Mouse (Mus musculus) cerebellum, postnatal 25 days (tissue): ENCODE measurements at regions not wholly inside any gene's neighbourhood (a gene's known extent, or its start where the extent isn't known, plus 50 kb on each side); places are given as distances from the start of the nearest gene placed in this dataset.
"Not testable (repeated sequence)": the region's sequence is repeated elsewhere in the genome, so short reads cannot be mapped to it uniquely, and the experiment has no call there.

ENCODE experiments used
- DNase-seq, 2 experiments: peaks; one replicate each; pipeline ENCODE4 v3.0.0; 2021; ENCODE audit warnings: mixed read lengths in 2 of 2

GRCm38 (mm10) chr12:104637046-104638032, 114.4 kb downstream of the Dicer1 start:
- no peak for DNase-seq

GRCm38 (mm10) chr12:104636474-104636873, 115.3 kb downstream of the Dicer1 start:
- no peak for DNase-seq

- DNase-seq, result no peak
Measured at GRCm38 (mm10) chr12:104634818-104635217, 116.9 kb downstream of the Dicer1 start.

GRCm38 (mm10) chr12:104630590-104630989, 121.2 kb downstream of the Dicer1 start:
- no peak for DNase-seq

- DNase-seq, result no peak
Measured at GRCm38 (mm10) chr12:104629449-104629848, 122.3 kb downstream of the Dicer1 start.

GRCm38 (mm10) chr12:104626054-104626453, 125.7 kb downstream of the Dicer1 start:
- DNase-seq, result no peak

GRCm38 (mm10) chr12:104623896-104624685, 127.7 kb downstream of the Dicer1 start:
- no peak for DNase-seq

GRCm38 (mm10) chr12:104617111-104617725, 134.5 kb downstream of the Dicer1 start:
- DNase-seq, result peak; percentile 38 to 70

- DNase-seq, result no peak
Measured at GRCm38 (mm10) chr12:104614240-104614639, 137.5 kb downstream of the Dicer1 start.

GRCm38 (mm10) chr12:104609767-104610166, 136.6 kb upstream of the Gsc start:
- no peak for DNase-seq

- not testable (repeated sequence) for DNase-seq
Measured at GRCm38 (mm10) chr12:104608956-104609355, 135.8 kb upstream of the Gsc start.

- no peak for DNase-seq
Measured at GRCm38 (mm10) chr12:104607410-104607809, 134.3 kb upstream of the Gsc start.

- DNase-seq, result no peak
Measured at GRCm38 (mm10) chr12:104605535-104606399, 132.6 kb upstream of the Gsc start.

GRCm38 (mm10) chr12:104598056-104598455, 124.9 kb upstream of the Gsc start:
- no peak for DNase-seq

GRCm38 (mm10) chr12:104593526-104594155, 120.5 kb upstream of the Gsc start:
- DNase-seq, result peak; percentile 37 to 52

GRCm38 (mm10) chr12:104592791-104593525, 119.8 kb upstream of the Gsc start:
- no peak for DNase-seq

- DNase-seq, result no peak
Measured at GRCm38 (mm10) chr12:104591571-104591970, 118.4 kb upstream of the Gsc start.

GRCm38 (mm10) chr12:104590291-104590690, 117.2 kb upstream of the Gsc start:
- DNase-seq, result no peak

GRCm38 (mm10) chr12:104584408-104584807, 111.3 kb upstream of the Gsc start:
- no peak for DNase-seq

- DNase-seq, result no peak
Measured at GRCm38 (mm10) chr12:104580796-104581195, 107.7 kb upstream of the Gsc start.

- no peak for DNase-seq
Measured at GRCm38 (mm10) chr12:104567622-104568021, 94.5 kb upstream of the Gsc start.
